Mouse (Mus musculus) midbrain, embryonic 14.5 days (tissue): ENCODE measurements at regions not wholly inside any gene's neighbourhood (a gene's known extent, or its start where the extent isn't known, plus 50 kb on each side); places are given as distances from the start of the nearest gene placed in this dataset.
A peak's percentile ranks its signal among the peaks of the same experiment; 100 is the strongest.

ENCODE experiments used
- ATAC-seq: fragments of 200-750 bp; cut with Nextera tagmentation; 2 replicates; pipeline ENCODE4 v1.8.0; 2017; ENCODE audit warnings: moderate number of reproducible peaks, moderate library complexity; ENCODE audit not compliant: low FRiP score, low TSS enrichment
- DNase-seq: peaks from one replicate; pipeline ENCODE4 v3.0.0-alpha.2; 2015
- H3K27ac ChIP-seq: fragments of 300-500 bp; sonication (generic); replicated peaks from 2 replicates; pipeline ENCODE4 v1.5.1; 2014; ENCODE audit warnings: mild to moderate bottlenecking, low read depth, low read length, moderate library complexity
- H3K27me3 ChIP-seq: fragments of 300-500 bp; sonication (generic); 2 replicates; pipeline ENCODE4 v1.6.1; 2014; ENCODE audit warnings: low read length, control low read depth, mixed read lengths; ENCODE audit not compliant: control insufficient read depth, insufficient read depth
- H3K36me3 ChIP-seq: fragments of 300-500 bp; sonication (generic); 2 replicates; pipeline ENCODE4 v1.6.1; 2014; ENCODE audit warnings: low read length, control low read depth; ENCODE audit not compliant: control insufficient read depth, insufficient read depth
- H3K4me1 ChIP-seq: fragments of 300-500 bp; sonication (generic); 2 replicates; pipeline ENCODE4 v1.6.1; 2014; ENCODE audit warnings: mild to moderate bottlenecking, antibody characterized with exemption, low read length, control low read depth; ENCODE audit not compliant: control insufficient read depth, insufficient read depth
- H3K4me2 ChIP-seq: fragments of 300-500 bp; sonication (generic); 2 replicates; pipeline ENCODE4 v1.6.1; 2014; ENCODE audit warnings: mild to moderate bottlenecking, low read length, moderate library complexity
- H3K4me3 ChIP-seq: fragments of 300-500 bp; sonication (generic); replicated peaks from 2 replicates; pipeline ENCODE4 v1.5.1; 2014; ENCODE audit warnings: low read depth, low read length
- H3K9ac ChIP-seq: fragments of 300-500 bp; sonication (generic); replicated peaks from 2 replicates; pipeline ENCODE4 v1.6.1; 2014; ENCODE audit warnings: mild to moderate bottlenecking, low read length, moderate library complexity
- H3K9me3 ChIP-seq: fragments of 300-500 bp; sonication (generic); 2 replicates; pipeline ENCODE4 v1.6.1; 2016; ENCODE audit warnings: low read length, control low read depth, mixed read lengths; ENCODE audit not compliant: control insufficient read depth
- WGBS: fragments of 180-500 bp; shearing (Covaris S2); extraction: QIAGEN DNeasy Blood & Tissue Kit; methylation state at CpG from one replicate; pipeline ENCODE4 v1.1.7; 2014; 5-methylcytosine and 5-hydroxymethylcytosine counted together

DNA sequence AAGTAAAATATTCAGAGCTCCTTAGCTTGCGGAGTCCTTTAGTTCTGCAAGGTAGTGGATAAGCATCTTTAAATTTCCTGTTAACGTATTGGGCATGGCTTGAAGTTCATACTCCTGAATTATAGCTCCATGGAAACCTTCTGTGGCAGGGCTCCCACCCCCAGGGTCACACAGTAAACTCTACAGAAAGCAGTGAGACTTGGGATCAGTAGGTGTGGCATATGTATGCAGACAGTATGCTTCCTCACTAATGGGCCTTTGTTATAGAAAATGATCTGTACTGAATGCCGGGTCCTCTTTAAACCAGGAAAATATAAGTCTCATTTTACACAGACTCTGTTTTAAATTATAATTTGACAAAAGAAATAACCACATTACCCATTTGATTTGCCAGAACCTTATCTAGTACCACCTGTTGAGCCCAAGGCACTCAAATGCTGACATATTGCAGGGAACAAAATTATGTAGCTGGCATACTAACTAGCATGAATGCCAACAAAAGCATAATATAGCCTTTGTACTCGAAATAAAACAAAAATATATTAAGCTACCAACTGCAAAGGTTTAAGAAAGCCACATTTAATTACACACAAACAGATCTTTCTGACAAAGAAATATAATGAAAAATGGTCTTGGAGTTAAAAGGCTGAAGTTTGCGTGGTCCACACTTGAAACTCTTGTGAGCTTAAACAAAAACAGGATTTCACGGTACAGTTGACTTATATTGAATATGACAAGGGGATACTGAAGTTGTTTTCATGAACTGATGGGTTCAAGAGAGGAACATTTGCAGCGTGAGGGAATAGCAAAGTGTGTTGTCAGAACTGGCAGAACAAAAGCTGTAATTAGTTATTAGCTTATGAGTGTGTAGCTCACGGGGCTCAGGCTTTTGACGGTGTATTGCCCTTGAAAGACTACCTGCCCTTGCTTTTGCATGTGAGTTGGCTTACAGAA, 310.7 kb upstream of the Nr5a2 start:
- no peak for DNase-seq
- 33% methylated on average over 9 of the region's 9 CpGs for WGBS
- H3K4me1 ChIP-seq: peaks cover 3% of the 10 kb centered on the region; the same call in 1 of the 2 replicates
- H3K36me3 ChIP-seq: no peaks in the 10 kb centered on the region
- H3K9ac ChIP-seq: no peak overlapping the region
- no peak overlapping the region for H3K4me3 ChIP-seq
- no peak overlapping the region for H3K4me2 ChIP-seq
- ATAC-seq: no peak
- H3K27me3 ChIP-seq: no peaks in the 10 kb centered on the region
- H3K9me3 ChIP-seq: no peaks in the 10 kb centered on the region
- no peak overlapping the region for H3K27ac ChIP-seq

GRCm38 (mm10) chr1:137262806-137263370, 302.6 kb upstream of the Nr5a2 start:
- peaks cover 30% of the 10 kb centered on the region for H3K4me1 ChIP-seq
- no peaks in the 10 kb centered on the region for H3K9me3 ChIP-seq
- H3K4me2 ChIP-seq: peak overlapping the region; percentile 18; the same call in 1 of the 2 replicates
- no peak for DNase-seq
- H3K36me3 ChIP-seq: no peaks in the 10 kb centered on the region
- 9% methylated on average over 1 of the region's 1 CpGs for WGBS
- no peak overlapping the region for H3K9ac ChIP-seq
- ATAC-seq: no peak
- H3K27me3 ChIP-seq: no peaks in the 10 kb centered on the region
- H3K4me3 ChIP-seq: no peak overlapping the region
- peak overlapping the region; percentile 33; the same call in 1 of the 2 replicates for H3K27ac ChIP-seq

GRCm38 (mm10) chr1:137262121-137262525, 301.9 kb upstream of the Nr5a2 start:
- peaks cover 30% of the 10 kb centered on the region for H3K4me1 ChIP-seq
- H3K4me2 ChIP-seq: peak overlapping the region; percentile 18
- peak overlapping the region; percentile 33; the same call in 1 of the 2 replicates for H3K27ac ChIP-seq
- DNase-seq (no peak), ATAC-seq (no peak; the same call in 1 of the 2 replicates)
- H3K9me3 ChIP-seq: no peaks in the 10 kb centered on the region
- WGBS: 20% methylated on average over 5 of the region's 5 CpGs
- no peak overlapping the region for H3K4me3 ChIP-seq
- H3K27me3 ChIP-seq: no peaks in the 10 kb centered on the region
- H3K9ac ChIP-seq: no peak overlapping the region
- H3K36me3 ChIP-seq: no peaks in the 10 kb centered on the region

- no peak overlapping the region for H3K4me3 ChIP-seq
- peaks cover 8% of the 10 kb centered on the region; the same call in 1 of the 2 replicates for H3K4me1 ChIP-seq
- H3K27ac ChIP-seq: no peak overlapping the region
- H3K9me3 ChIP-seq: no peaks in the 10 kb centered on the region
- H3K27me3 ChIP-seq: no peaks in the 10 kb centered on the region
- ATAC-seq (no peak), DNase-seq (no peak)
- no peaks in the 10 kb centered on the region for H3K36me3 ChIP-seq
- 81% methylated on average over 3 of the region's 3 CpGs for WGBS
- no peak overlapping the region for H3K4me2 ChIP-seq
- no peak overlapping the region for H3K9ac ChIP-seq
Measured at GRCm38 (mm10) chr1:137256294-137256693, 296.0 kb upstream of the Nr5a2 start.

- H3K27ac ChIP-seq: no peak overlapping the region
- no peaks in the 10 kb centered on the region for H3K36me3 ChIP-seq
- H3K4me1 ChIP-seq: peaks cover 2% of the 10 kb centered on the region; the same call in 1 of the 2 replicates
- no peaks in the 10 kb centered on the region for H3K9me3 ChIP-seq
- no peak overlapping the region for H3K4me3 ChIP-seq
- H3K4me2 ChIP-seq: no peak overlapping the region
- DNase-seq: peak; percentile 53
- no peak overlapping the region for H3K9ac ChIP-seq
- H3K27me3 ChIP-seq: no peaks in the 10 kb centered on the region
- ATAC-seq: peak; percentile 48; the same call in 1 of the 2 replicates
Measured at GRCm38 (mm10) chr1:137255041-137255440, 294.8 kb upstream of the Nr5a2 start.

DNA sequence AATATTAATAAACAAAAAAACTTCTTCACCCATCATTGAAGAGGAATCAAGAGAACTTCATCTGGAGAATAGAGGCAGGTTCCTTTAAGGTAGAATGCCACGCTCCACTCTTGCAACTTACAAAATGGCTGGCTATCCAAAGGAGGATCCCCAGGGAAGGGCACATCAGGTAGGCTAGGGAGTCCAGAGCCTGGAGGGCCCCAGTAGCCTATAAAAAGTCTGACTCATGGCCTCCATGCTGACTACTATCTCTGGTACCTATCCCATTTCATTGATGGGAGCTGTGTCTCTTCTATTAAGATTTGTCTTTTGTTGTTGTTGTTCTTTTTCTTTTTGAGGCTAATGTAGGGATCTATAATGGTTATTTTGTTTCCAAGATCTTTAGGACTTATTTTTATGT, 294.4 kb upstream of the Nr5a2 start:
- Histone ChIP-seq H3K27ac (no peak overlapping the region), H3K9me3 (no peaks in the 10 kb centered on the region)
- ATAC-seq: no peak

GRCm38 (mm10) chr1:137227098-137227485, 266.8 kb upstream of the Nr5a2 start:
- no peak for DNase-seq

More for the DNA sequence above, 294.4 kb upstream of the Nr5a2 start:
- Histone ChIP-seq H3K4me3 (no peak overlapping the region), H3K4me2 (no peak overlapping the region), H3K27me3 (no peaks in the 10 kb centered on the region), H3K36me3 (no peaks in the 10 kb centered on the region), H3K9ac (no peak overlapping the region), H3K4me1 (no peaks in the 10 kb centered on the region)
- 85% methylated on average over 1 of the region's 1 CpGs for WGBS
- no peak for DNase-seq

GRCm38 (mm10) chr1:137226479-137227097, 266.3 kb upstream of the Nr5a2 start:
- Histone ChIP-seq H3K27me3 (no peaks in the 10 kb centered on the region; the same call in 1 of the 2 replicates), H3K4me2 (no peak overlapping the region), H3K4me1 (0 out of 2 replicates have a peak, but pooled peaks cover 3% of the 10 kb centered on the region), H3K36me3 (no peaks in the 10 kb centered on the region), H3K4me3 (no peak overlapping the region), H3K9ac (no peak overlapping the region), H3K9me3 (no peaks in the 10 kb centered on the region; the same call in 1 of the 2 replicates), H3K27ac (no peak overlapping the region)
- ATAC-seq: no peak
- no peak for DNase-seq
- 79% methylated on average over 6 of the region's 6 CpGs for WGBS

More at GRCm38 (mm10) chr1:137227098-137227485, 266.8 kb upstream of the Nr5a2 start:
- Histone ChIP-seq H3K4me3 (no peak overlapping the region), H3K27ac (no peak overlapping the region), H3K36me3 (no peaks in the 10 kb centered on the region), H3K4me1 (no peaks in the 10 kb centered on the region), H3K9me3 (no peaks in the 10 kb centered on the region; the same call in 1 of the 2 replicates), H3K9ac (no peak overlapping the region), H3K4me2 (no peak overlapping the region), H3K27me3 (no peaks in the 10 kb centered on the region; the same call in 1 of the 2 replicates)
- ATAC-seq: no peak
- WGBS: 87% methylated on average over 4 of the region's 4 CpGs
